34 mouse cellular contexts compared by ENCODE assay signal in genomic region chr2:76412924-76413323, GRCm38 (mm10). TPM values are rescaled to one million over a fixed set of nuclear protein-coding genes. Genes with fewer than 3 reads are reported as not detected.
A peak's percentile ranks its signal among the peaks of the same experiment; 100 is the strongest.
DNase-seq lines count a peak whose midpoint lies in the region; ATAC-seq and TF ChIP-seq lines count a peak whose summit lies in the region.
"Had no signal": no experiment of that assay in that cellular context is flagged by ENCODE, and none has a peak within 500 bp of the region (broad histone marks: within the 10 kb centered on the region; RNA-seq: fewer than 3 reads in every experiment).

No protein-coding gene starts in this region.

- H3K9me3 ChIP-seq in forebrain, embryonic 14.5 days (replicated peaks; ENCODE audit: control insufficient read depth, low read length): no peaks in the 10 kb centered on the region
- H3K9me3 ChIP-seq in forebrain, embryonic 11.5 days (ENCODE audit: control insufficient read depth, low read length): no peaks in the 10 kb centered on the region
- H3K9me3 ChIP-seq in forebrain, postnatal 0 days (ENCODE audit: low read length): no peaks in the 10 kb centered on the region
- H3K9me3 ChIP-seq in forebrain, embryonic 13.5 days (replicated peaks): no peaks in the 10 kb centered on the region
- H3K9me3 ChIP-seq in heart, embryonic 12.5 days (replicated peaks): no peaks in the 10 kb centered on the region; the same call in 1 of the 2 replicates
- H3K9me3 ChIP-seq: embryonic facial prominence, embryonic 10.5 days; embryonic facial prominence, embryonic 13.5 days; heart, embryonic 10.5 days; hindbrain, embryonic 13.5 days; intestine, embryonic 15.5 days had no signal

- 66% methylated on average over 2 of the region's 2 CpGs for WGBS in forebrain, embryonic 14.5 days
- WGBS in forebrain, embryonic 11.5 days: 76% methylated on average over 2 of the region's 2 CpGs
- WGBS in forebrain, postnatal 0 days: 47% methylated on average over 2 of the region's 2 CpGs
- WGBS in forebrain, embryonic 13.5 days: 72% methylated on average over 2 of the region's 2 CpGs
- 73% methylated on average over 2 of the region's 2 CpGs for WGBS in heart, embryonic 12.5 days

- H3K4me2 ChIP-seq in forebrain, embryonic 14.5 days (ENCODE audit: low read length): no peak overlapping the region
- no peak overlapping the region for H3K4me2 ChIP-seq in forebrain, embryonic 11.5 days (ENCODE audit: low read depth, low read length, severe bottlenecking)
- H3K4me2 ChIP-seq in forebrain, postnatal 0 days (ENCODE audit: low read depth): no peak overlapping the region
- H3K4me2 ChIP-seq in forebrain, embryonic 13.5 days: no peak overlapping the region
- no peak overlapping the region for H3K4me2 ChIP-seq in heart, embryonic 12.5 days
- H3K4me2 ChIP-seq: embryonic facial prominence, embryonic 13.5 days; hindbrain, embryonic 13.5 days; intestine, embryonic 15.5 days had no signal

- H3K27ac ChIP-seq in forebrain, embryonic 14.5 days (ENCODE audit: low read depth, low read length): no peak overlapping the region
- H3K27ac ChIP-seq in forebrain, embryonic 11.5 days (ENCODE audit: low read depth, low read length): no peak overlapping the region
- H3K27ac ChIP-seq in forebrain, postnatal 0 days (ENCODE audit: low read depth, low read length): no peak overlapping the region
- no peak overlapping the region for H3K27ac ChIP-seq in forebrain, embryonic 13.5 days
- no peak overlapping the region for H3K27ac ChIP-seq in heart, embryonic 12.5 days (ENCODE audit: poor library complexity, severe bottlenecking)
- H3K27ac ChIP-seq: embryonic facial prominence, embryonic 10.5 days; embryonic facial prominence, embryonic 13.5 days; heart, embryonic 10.5 days; hindbrain, embryonic 13.5 days; intestine, embryonic 15.5 days had no signal

- H3K36me3 ChIP-seq in forebrain, embryonic 14.5 days (ENCODE audit: control insufficient read depth, insufficient read depth, low read length): no peaks in the 10 kb centered on the region
- H3K36me3 ChIP-seq in forebrain, embryonic 11.5 days (ENCODE audit: control insufficient read depth, insufficient read depth, low read length): no peaks in the 10 kb centered on the region
- no peaks in the 10 kb centered on the region for H3K36me3 ChIP-seq in forebrain, postnatal 0 days (ENCODE audit: insufficient read depth)
- no peaks in the 10 kb centered on the region for H3K36me3 ChIP-seq in forebrain, embryonic 13.5 days (ENCODE audit: poor library complexity, severe bottlenecking)
- H3K36me3 ChIP-seq in heart, embryonic 12.5 days: no peaks in the 10 kb centered on the region
- H3K36me3 ChIP-seq: embryonic facial prominence, embryonic 10.5 days; embryonic facial prominence, embryonic 13.5 days; heart, embryonic 10.5 days; hindbrain, embryonic 13.5 days; intestine, embryonic 15.5 days had no signal

- no peak for TF ChIP-seq CTCF in forebrain, postnatal 0 days (IDR thresholded peaks at IDR 0.05; ENCODE audit: low read depth)

- ATAC-seq in forebrain, embryonic 14.5 days: no peak
- no peak for ATAC-seq in forebrain, embryonic 11.5 days (replicated peaks; ENCODE audit: low FRiP score)
- peak; percentile 79 for ATAC-seq in forebrain, postnatal 0 days
- ATAC-seq in forebrain, embryonic 13.5 days: no peak
- ATAC-seq in heart, embryonic 12.5 days (ENCODE audit: insufficient number of reproducible peaks, low FRiP score): no peak
- ATAC-seq: activated CD4-positive, CD25-positive, alpha-beta regulatory T cell, adult 4 months; hindbrain, embryonic 16.5 days; intestine, embryonic 15.5 days had no signal

- no peak overlapping the region for H3K4me3 ChIP-seq in forebrain, embryonic 14.5 days (ENCODE audit: low read depth, low read length)
- no peak overlapping the region for H3K4me3 ChIP-seq in forebrain, embryonic 11.5 days (ENCODE audit: low read depth, low read length)
- no peak overlapping the region for H3K4me3 ChIP-seq in forebrain, postnatal 0 days (ENCODE audit: low read depth, low read length)
- no peak overlapping the region for H3K4me3 ChIP-seq in forebrain, embryonic 13.5 days
- H3K4me3 ChIP-seq in heart, embryonic 12.5 days: no peak overlapping the region
- H3K4me3 ChIP-seq: embryonic facial prominence, embryonic 10.5 days; embryonic facial prominence, embryonic 13.5 days; erythroblast, embryonic 14.5 days; heart, adult 2 months; heart, embryonic 10.5 days; hindbrain, embryonic 13.5 days; intestine, embryonic 15.5 days had no signal

- H3K9ac ChIP-seq in forebrain, embryonic 14.5 days (ENCODE audit: low read length): no peak overlapping the region
- no peak overlapping the region for H3K9ac ChIP-seq in forebrain, embryonic 11.5 days (ENCODE audit: low read length)
- H3K9ac ChIP-seq in forebrain, postnatal 0 days: no peak overlapping the region
- no peak overlapping the region for H3K9ac ChIP-seq in forebrain, embryonic 13.5 days
- H3K9ac ChIP-seq in heart, embryonic 12.5 days: no peak overlapping the region
- H3K9ac ChIP-seq: embryonic facial prominence, embryonic 13.5 days; hindbrain, embryonic 13.5 days; intestine, embryonic 15.5 days had no signal

- no peaks in the 10 kb centered on the region for H3K27me3 ChIP-seq in forebrain, embryonic 14.5 days (replicated peaks; ENCODE audit: control insufficient read depth, insufficient read depth, low read length)
- no peaks in the 10 kb centered on the region for H3K27me3 ChIP-seq in forebrain, embryonic 11.5 days (ENCODE audit: control insufficient read depth, insufficient read depth, low read length)
- no peaks in the 10 kb centered on the region for H3K27me3 ChIP-seq in forebrain, postnatal 0 days (ENCODE audit: insufficient read depth, low read length)
- no peaks in the 10 kb centered on the region for H3K27me3 ChIP-seq in forebrain, embryonic 13.5 days
- no peaks in the 10 kb centered on the region for H3K27me3 ChIP-seq in heart, embryonic 12.5 days (replicated peaks)
- H3K27me3 ChIP-seq: embryonic facial prominence, embryonic 13.5 days; hindbrain, embryonic 13.5 days; intestine, embryonic 15.5 days had no signal

- no peaks in the 10 kb centered on the region for H3K4me1 ChIP-seq in forebrain, embryonic 14.5 days (ENCODE audit: control insufficient read depth, insufficient read depth, low read length)
- no peaks in the 10 kb centered on the region for H3K4me1 ChIP-seq in forebrain, embryonic 11.5 days (replicated peaks; ENCODE audit: control insufficient read depth, insufficient read depth, low read length)
- H3K4me1 ChIP-seq in forebrain, postnatal 0 days (ENCODE audit: insufficient read depth): no peaks in the 10 kb centered on the region
- H3K4me1 ChIP-seq in forebrain, embryonic 13.5 days: no peaks in the 10 kb centered on the region
- 0 out of 2 replicates have a peak, but pooled peaks cover 3% of the 10 kb centered on the region for H3K4me1 ChIP-seq in heart, embryonic 12.5 days (replicated peaks)
- H3K4me1 ChIP-seq: embryonic facial prominence, embryonic 13.5 days; heart, embryonic 10.5 days; intestine, embryonic 15.5 days had no signal

- peak; percentile 35 for DNase-seq in forebrain, embryonic 14.5 days (ENCODE audit: low spot score)
- DNase-seq in forebrain, embryonic 11.5 days (ENCODE audit: low spot score): no peak
- DNase-seq in forebrain, postnatal 0 days: peak; percentile 58
- peak; percentile 9 for DNase-seq in heart, adult 11 months
- peak; percentile 38 for DNase-seq in brain, adult 2 months (ENCODE audit: low read depth, low spot score)
- DNase-seq in kidney, postnatal 25 days: no peak
- DNase-seq: adrenal gland, adult 8-10 months; adrenal gland, postnatal 25 days; cerebellum, adult 11-12 months; cerebellum, adult 8-10 months; cerebellum, postnatal 10 days; cerebellum, postnatal 36 days; embryo, embryonic 11 days; gastrocnemius, postnatal 25 days; heart, adult 2 months; kidney, adult 11 months; kidney, adult 8-10 months had no signal

RNA-seq across cellular contexts. Expression of gene Osbpl6, which starts 6.6 kb away (rescaled TPM):
- 12.1 and 17.7 TPM in 2 replicates for polyA plus RNA-seq in forebrain, embryonic 14.5 days (2014; fragmentation: Nextera tagmentation; extraction: Ambion mirVana)
- 10.5 and 13.8 TPM in 2 replicates for polyA plus RNA-seq in forebrain, embryonic 11.5 days (2014; fragmentation: Nextera tagmentation; extraction: Ambion mirVana)
- 16.2 and 17.1 TPM in 2 replicates for total RNA-seq in forebrain, postnatal 0 days (2014; rRNA removed)
- polyA plus RNA-seq in forebrain, postnatal 0 days (2015; fragmentation: Nextera tagmentation; extraction: Ambion mirVana): 19.5 and 21.6 TPM in 2 replicates
- polyA plus RNA-seq in forebrain, embryonic 13.5 days (2015; fragmentation: Nextera tagmentation; extraction: Ambion mirVana): 14.5 and 15.6 TPM in 2 replicates
- polyA plus RNA-seq in heart, embryonic 12.5 days (2016; fragmentation: Nextera tagmentation; extraction: Ambion mirVana): 6.8 and 7.2 TPM in 2 replicates
- total RNA-seq: hematopoietic stem cell, adult 5-6 weeks had no signal
- polyA plus RNA-seq: activated CD4-positive, CD25-positive, alpha-beta regulatory T cell, adult 4 months; erythroblast, embryonic 14.5 days had no signal

RNA-seq across cellular contexts. Expression of gene Rbm45, which starts 43.1 kb away (rescaled TPM):
- polyA plus RNA-seq in forebrain, embryonic 14.5 days (2014; fragmentation: Nextera tagmentation; extraction: Ambion mirVana): 18.2 and 19.1 TPM in 2 replicates
- 17.2 and 19.0 TPM in 2 replicates for polyA plus RNA-seq in forebrain, embryonic 11.5 days (2014; fragmentation: Nextera tagmentation; extraction: Ambion mirVana)
- total RNA-seq in forebrain, postnatal 0 days (2014; rRNA removed): 44.9 and 50.1 TPM in 2 replicates
- 17.1 TPM in 2 replicates for polyA plus RNA-seq in forebrain, postnatal 0 days (2015; fragmentation: Nextera tagmentation; extraction: Ambion mirVana)
- 22.5 and 24.8 TPM in 2 replicates for polyA plus RNA-seq in forebrain, embryonic 13.5 days (2015; fragmentation: Nextera tagmentation; extraction: Ambion mirVana)
- polyA plus RNA-seq in heart, embryonic 12.5 days (2016; fragmentation: Nextera tagmentation; extraction: Ambion mirVana): 14.2 and 14.9 TPM in 2 replicates

RNA-seq across cellular contexts. Expression of gene Cyct, which starts 52.7 kb away (rescaled TPM):
- polyA plus RNA-seq in forebrain, embryonic 14.5 days (2014; fragmentation: Nextera tagmentation; extraction: Ambion mirVana): not detected in 2 replicates
- polyA plus RNA-seq in forebrain, embryonic 11.5 days (2014; fragmentation: Nextera tagmentation; extraction: Ambion mirVana): not detected in 2 replicates
- total RNA-seq in forebrain, postnatal 0 days (2014; rRNA removed): not detected in 2 replicates
- 0.34 TPM in 1 of 2 replicates, not detected in the other for polyA plus RNA-seq in forebrain, postnatal 0 days (2015; fragmentation: Nextera tagmentation; extraction: Ambion mirVana)
- not detected in 2 replicates for polyA plus RNA-seq in forebrain, embryonic 13.5 days (2015; fragmentation: Nextera tagmentation; extraction: Ambion mirVana)
- not detected in 2 replicates for polyA plus RNA-seq in heart, embryonic 12.5 days (2016; fragmentation: Nextera tagmentation; extraction: Ambion mirVana)
- total RNA-seq: adrenal gland, adult 8-10 months; adrenal gland, postnatal 25 days; gastrocnemius, adult 18-20 months; gastrocnemius, postnatal 25 days; heart, postnatal 25 days; hematopoietic stem cell, adult 5-6 weeks had no signal
- polyA plus RNA-seq: activated CD4-positive, CD25-positive, alpha-beta regulatory T cell, adult 4 months; cortical plate, adult 2 months; embryonic facial prominence, embryonic 10.5 days; embryonic facial prominence, embryonic 13.5 days; erythroblast, embryonic 14.5 days; gonadal fat pad, adult 2 months; heart, adult 2 months; heart, embryonic 14.5 days; heart, postnatal 0 days; hindbrain, embryonic 13.5 days; hindbrain, embryonic 16.5 days; intestine, embryonic 15.5 days had no signal

Comparison
In these comparisons a context has a peak if more than half of its experiments do, and no peak if none do; other contexts are left out.
1. DNase-seq: peak in forebrain, embryonic 14.5 days (single experiment), forebrain, postnatal 0 days (single experiment), heart, adult 11 months (single experiment) and brain, adult 2 months (single experiment); none in forebrain, embryonic 11.5 days (single experiment) and kidney, postnatal 25 days (0 of 2).